Mouse (Mus musculus) CH12.LX (cell line): ENCODE results near the gene Nfkbiz.

ENCODE experiments used
- CTCF ChIP-seq, 2 experiments: IDR thresholded peaks in 1 of 2; conservative IDR thresholded peaks in 1 of 2; 2 replicates each; pipeline ENCODE4 v1.5.1; 2011 to 2012; ENCODE audit warnings: low read depth in 2 of 2, low read length in 2 of 2, improper control_type of control experiment in 1 of 2, inconsistent platforms in 1 of 2, mild to moderate bottlenecking in 1 of 2, moderate library complexity in 1 of 2
- E2F4 ChIP-seq: IDR thresholded peaks from 2 replicates; pipeline ENCODE4 v1.6.1; 2011; ENCODE audit warnings: low read depth, low read length, improper control_type of control experiment; ENCODE audit not compliant: insufficient replicate concordance
- HCFC1 ChIP-seq: IDR thresholded peaks from 2 replicates; pipeline ENCODE4 v1.6.1; 2012; ENCODE audit warnings: low read depth, mild to moderate bottlenecking, inconsistent platforms, low read length, improper control_type of control experiment
- MAFK ChIP-seq: IDR thresholded peaks from 2 replicates; pipeline ENCODE4 v1.6.1; 2011; ENCODE audit warnings: low read length, improper control_type of control experiment; ENCODE audit not compliant: insufficient replicate concordance
- MAZ ChIP-seq: IDR thresholded peaks from 2 replicates; pipeline ENCODE4 v1.6.1; 2012; ENCODE audit warnings: low read depth, mild to moderate bottlenecking, inconsistent platforms, low read length, improper control_type of control experiment, moderate library complexity
- NRF1 ChIP-seq: IDR thresholded peaks from 2 replicates; pipeline ENCODE4 v1.6.1; 2014; ENCODE audit warnings: low read depth, mild to moderate bottlenecking, inconsistent platforms, low read length, improper control_type of control experiment, moderate library complexity
- POLR2AphosphoS2 ChIP-seq: IDR thresholded peaks from 2 replicates; pipeline ENCODE4 v1.6.1; 2011; ENCODE audit warnings: low read depth, low read length, improper control_type of control experiment
- RAD21 ChIP-seq: IDR thresholded peaks from 2 replicates; pipeline ENCODE4 v1.6.1; 2011; ENCODE audit warnings: low read depth, mild to moderate bottlenecking, low read length, improper control_type of control experiment, moderate library complexity
- ZC3H11A ChIP-seq: IDR thresholded peaks from 2 replicates; pipeline ENCODE4 v1.6.1; 2012; ENCODE audit warnings: low read depth, mild to moderate bottlenecking, inconsistent platforms, low read length, improper control_type of control experiment

DNA sequence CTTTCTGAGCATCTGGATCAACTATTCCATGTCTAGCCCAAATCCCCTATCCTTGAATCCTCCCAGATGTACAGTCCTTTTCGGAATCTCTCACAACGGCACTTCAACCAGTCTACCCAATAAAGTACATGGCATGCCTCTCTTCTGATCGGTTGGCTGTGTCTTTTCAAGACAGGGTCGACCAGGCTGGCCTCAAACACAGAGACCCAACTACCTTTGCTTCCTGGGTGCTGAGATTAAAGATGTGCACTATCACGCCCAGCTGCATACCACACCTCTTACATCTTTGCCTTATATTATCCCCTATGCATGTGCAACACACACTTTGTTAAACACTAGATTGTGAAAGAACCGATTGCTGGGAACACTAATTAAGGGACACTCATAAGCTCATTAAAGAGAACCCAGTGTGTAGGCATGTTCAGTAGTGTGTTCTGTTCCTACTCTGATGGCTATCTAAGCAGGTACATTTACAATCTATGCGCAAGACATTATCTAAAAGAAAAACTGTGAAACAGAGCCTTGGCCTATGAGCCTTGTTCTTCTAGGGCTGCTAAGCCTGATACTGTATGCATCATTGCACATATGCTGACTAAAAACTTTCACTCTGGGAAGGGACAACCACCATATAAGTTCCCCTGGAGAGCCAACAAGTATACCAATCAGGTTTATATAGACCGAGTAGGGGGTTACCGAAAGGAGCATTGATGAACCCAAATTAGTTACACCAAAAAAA lies 28.8 kb downstream of the Nfkbiz start:
- no peak for TF ChIP-seq CTCF (conservative IDR thresholded peaks at IDR 0.05 in 1 of 2, IDR thresholded peaks at IDR 0.05 in 1 of 2; ENCODE audit: low read depth in 2 of 2, low read length in 2 of 2)
- TF ChIP-seq RAD21, result no peak
- TF ChIP-seq HCFC1, result no peak
- TF ChIP-seq E2F4, result no peak
- no peak for TF ChIP-seq ZC3H11A
- no peak for TF ChIP-seq NRF1
- no peak for TF ChIP-seq MAZ
- peak; percentile 97 for TF ChIP-seq POLR2AphosphoS2
- TF ChIP-seq MAFK, result peak; percentile 47; the same call in 1 of the 2 replicates
